Mouse (Mus musculus) c-Kit-negative CD71-positive TER-119-positive erythroid progenitor cells, embryonic 14.5 days (primary cell): Measurements from ENCODE around the gene Btg1.

Experiments used
- DNase-seq: peaks from one replicate; pipeline ENCODE4 v3.0.0-alpha.2; 2013; ENCODE audit warnings: low read depth, low spot score

Gene Btg1

DNA sequence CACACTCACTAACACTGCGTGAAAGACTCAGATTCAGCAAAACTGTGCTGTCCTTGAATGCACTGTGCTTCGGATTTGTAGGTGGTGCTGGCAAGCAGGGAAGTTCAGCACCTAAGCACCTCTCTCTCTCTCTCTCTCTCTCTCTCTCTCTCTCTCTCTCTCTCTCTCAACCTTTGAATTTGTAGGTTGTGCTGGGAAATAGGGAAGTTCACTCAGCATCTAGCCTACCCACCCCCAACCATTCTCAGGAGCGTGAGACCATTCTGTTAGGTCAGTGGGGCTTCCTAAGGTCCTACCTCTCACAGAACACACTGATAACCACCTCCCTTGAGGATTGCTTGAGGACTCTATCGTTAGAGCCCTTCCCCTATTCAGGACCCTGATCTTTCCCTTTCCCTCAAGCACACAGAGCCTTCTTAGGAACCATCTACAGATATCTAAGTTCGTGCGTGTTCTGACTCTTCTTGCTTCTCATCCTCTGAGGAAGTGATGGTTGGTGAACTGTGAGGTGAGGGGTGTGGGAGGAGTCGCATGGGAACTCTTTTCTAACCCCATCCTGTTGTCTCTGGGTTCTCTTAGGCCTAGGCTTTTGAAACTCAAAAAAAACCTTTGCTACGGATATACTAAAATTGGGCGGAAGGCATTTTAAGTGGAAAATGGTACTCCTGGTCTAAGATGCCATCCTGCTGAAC, 47.1 kb downstream of the Btg1 start:
- DNase-seq: no peak
